Mouse (Mus musculus): Measurements from ENCODE around the gene Rtn4r. TPM values are rescaled to one million over a fixed set of nuclear protein-coding genes. Genes with fewer than 3 reads are reported as not detected.
A peak's percentile ranks its signal among the peaks of the same experiment; 100 is the strongest.

The Rtn4r gene
- total RNA-seq, 2 experiments from 2014 or later, result 106 to 111 TPM

DNA sequence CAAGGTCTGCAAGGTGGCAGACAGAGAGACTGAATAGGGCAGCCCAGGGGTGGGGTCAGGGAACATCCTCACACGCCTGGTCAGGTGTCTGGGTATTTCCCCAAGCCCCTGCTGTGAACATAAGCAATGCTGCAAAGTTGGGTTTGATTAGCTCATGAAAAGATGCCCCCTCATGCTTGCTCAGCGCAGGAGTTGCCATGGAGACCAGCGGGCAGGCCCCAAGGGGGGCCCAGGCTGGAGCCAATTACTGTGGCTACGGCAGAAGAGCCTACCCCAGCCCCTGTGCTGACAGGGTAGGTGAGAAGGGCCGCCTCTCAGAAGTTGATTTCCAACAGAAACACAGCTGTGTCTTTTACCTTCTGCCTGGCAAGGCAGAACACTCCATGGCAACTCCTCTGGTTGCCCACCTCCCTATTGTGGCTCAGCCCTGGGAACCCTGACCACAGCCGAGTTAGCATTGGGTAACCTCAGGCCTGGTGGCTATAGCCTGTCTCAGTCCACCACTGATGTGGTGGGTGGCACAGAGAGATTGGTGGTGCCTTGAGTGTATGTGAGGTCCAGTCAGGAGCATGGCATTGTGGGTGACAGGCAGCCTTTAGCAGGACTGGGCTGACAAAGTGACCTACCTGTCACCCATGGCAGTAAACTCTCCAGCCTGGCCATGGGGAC, 20.9 kb downstream of the Rtn4r start:
- Histone ChIP-seq H3K4me3 (no peak overlapping the region; the same call in 1 of the 2 replicates), H3K27ac (peak overlapping the region; percentile 98)
- TF ChIP-seq CTCF (conservative IDR thresholded peaks at IDR 0.05), result no peak
- peak in 1 of 2 experiments; percentile 55 for DNase-seq (ENCODE audit: low spot score in 2 of 2)

DNA sequence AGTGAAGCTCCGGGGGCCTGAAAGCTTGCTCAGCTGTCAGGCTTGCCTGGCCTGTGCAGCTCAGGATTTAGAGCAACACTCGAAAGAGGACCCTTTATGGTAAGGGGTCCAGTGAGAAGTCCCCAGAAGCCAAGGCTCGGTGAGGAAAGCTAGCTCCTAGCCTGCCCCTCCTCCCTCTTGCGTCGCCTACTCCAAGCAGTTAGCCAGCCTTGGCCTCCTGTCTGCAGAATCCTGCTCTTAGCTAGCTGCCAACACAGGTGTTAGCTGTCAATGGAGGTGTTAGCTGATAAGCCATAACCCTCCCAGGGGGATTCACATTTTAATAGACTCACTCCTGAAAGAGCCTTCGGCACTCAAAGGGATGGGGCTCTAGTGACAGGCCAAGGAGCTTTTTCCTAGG, 21.8 kb downstream of the Rtn4r start:
- H3K4me3 ChIP-seq, result no peak overlapping the region
- no peak for TF ChIP-seq CTCF (conservative IDR thresholded peaks at IDR 0.05)
- DNase-seq (ENCODE audit: low spot score in 2 of 2), result no peak
- peak overlapping the region; percentile 98 for H3K27ac ChIP-seq

- TF ChIP-seq CTCF (conservative IDR thresholded peaks at IDR 0.05), result no peak
- DNase-seq (ENCODE audit: low spot score in 2 of 2), result no peak
- Histone ChIP-seq H3K27ac (peak overlapping the region; percentile 98), H3K4me3 (no peak overlapping the region)
Observed at GRCm38 (mm10) chr16:18152189-18152588, 24.7 kb downstream of the Rtn4r start.

DNA sequence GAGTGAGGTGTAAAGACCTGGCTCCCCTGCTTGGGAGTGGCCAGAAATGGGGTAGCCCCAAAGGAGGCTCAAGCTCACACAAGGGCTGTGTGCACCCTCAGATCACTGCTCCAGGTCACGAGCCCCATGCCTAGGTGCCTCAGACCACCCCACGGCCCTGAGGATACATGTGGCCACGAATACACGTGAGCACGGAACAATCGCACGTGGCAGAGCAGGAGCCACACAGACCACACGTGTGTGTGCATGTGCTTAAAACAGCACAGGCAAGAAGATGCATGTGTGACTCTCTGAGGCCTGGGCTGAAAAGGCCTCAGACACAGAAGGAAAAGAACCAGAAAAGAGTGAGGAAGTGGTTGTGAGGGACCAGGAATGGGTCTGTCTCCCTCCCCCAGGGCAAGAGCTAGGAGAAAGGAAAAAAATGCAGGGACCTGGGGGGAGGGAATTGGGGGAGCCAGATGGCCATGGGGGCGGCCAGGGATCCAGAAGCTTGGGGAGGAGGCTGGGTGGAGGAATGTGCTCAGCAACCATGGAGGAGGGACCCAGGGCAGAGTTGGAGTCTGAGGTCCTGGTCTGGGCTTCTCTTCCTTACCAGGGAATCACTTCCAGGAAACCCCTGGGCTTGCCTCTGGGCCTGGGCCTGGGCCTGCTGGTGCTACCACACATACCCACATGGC, 25.5 kb downstream of the Rtn4r start:
- Histone ChIP-seq H3K4me3 (no peak overlapping the region), H3K27ac (peak overlapping the region; percentile 98)
- DNase-seq (ENCODE audit: low spot score in 2 of 2), result peak; percentile 71 to 73
- no peak for TF ChIP-seq CTCF (conservative IDR thresholded peaks at IDR 0.05)

GRCm38 (mm10) chr16:18154521-18155171, 27.2 kb downstream of the Rtn4r start:
- Histone ChIP-seq H3K4me3 (no peak overlapping the region), H3K27ac (peak overlapping the region; percentile 98)
- peak; percentile 94 to 95 for DNase-seq (ENCODE audit: low spot score in 2 of 2)
- peak; percentile 40 for TF ChIP-seq CTCF (conservative IDR thresholded peaks at IDR 0.05)

GRCm38 (mm10) chr16:18156579-18157350, 29.3 kb downstream of the Rtn4r start:
- H3K4me3 ChIP-seq, result no peak overlapping the region
- no peak for DNase-seq (ENCODE audit: low spot score in 2 of 2)
- no peak for TF ChIP-seq CTCF (conservative IDR thresholded peaks at IDR 0.05)
- H3K27ac ChIP-seq, result peak overlapping the region; percentile 98

GRCm38 (mm10) chr16:18159255-18159654, 31.8 kb downstream of the Rtn4r start:
- H3K27ac ChIP-seq, result no peak overlapping the region
- no peak for TF ChIP-seq CTCF (conservative IDR thresholded peaks at IDR 0.05)
- DNase-seq (ENCODE audit: low spot score in 2 of 2), result no peak
- H3K4me3 ChIP-seq, result no peak overlapping the region

GRCm38 (mm10) chr16:18159778-18160177, 32.3 kb downstream of the Rtn4r start:
- no peak for DNase-seq (ENCODE audit: low spot score in 2 of 2)
- TF ChIP-seq CTCF (conservative IDR thresholded peaks at IDR 0.05), result no peak
- no peak overlapping the region for H3K4me3 ChIP-seq
- H3K27ac ChIP-seq, result peak overlapping the region; percentile 57; the same call in 1 of the 2 replicates

- peak in 1 of 2 experiments; percentile 53 for DNase-seq (ENCODE audit: low spot score in 2 of 2)
- H3K4me3 ChIP-seq, result no peak overlapping the region
- TF ChIP-seq CTCF (conservative IDR thresholded peaks at IDR 0.05), result peak; percentile 18; the same call in 1 of the 2 replicates
- H3K27ac ChIP-seq, result peak overlapping the region; percentile 57; the same call in 1 of the 2 replicates
Observed at GRCm38 (mm10) chr16:18160514-18160913, 33.1 kb downstream of the Rtn4r start.

DNA sequence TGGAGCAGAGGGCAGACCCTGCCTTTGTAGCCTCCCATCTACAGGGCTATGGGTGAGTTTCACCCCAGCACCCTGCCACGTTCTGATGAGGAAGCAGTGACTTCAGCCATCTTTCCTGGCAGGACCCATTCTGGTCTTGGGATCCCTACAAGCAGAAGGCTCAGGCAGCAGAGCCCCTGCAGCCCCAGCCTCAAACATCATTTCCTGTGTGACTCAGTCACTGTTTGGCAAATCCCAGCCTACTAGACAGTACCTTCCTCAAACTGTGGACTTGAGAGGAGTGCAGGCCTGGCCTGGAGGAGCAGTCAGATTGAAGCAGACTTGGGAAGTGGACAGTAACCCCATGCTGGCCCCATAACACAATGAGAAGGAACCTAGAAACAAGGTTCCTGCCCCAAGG, 33.7 kb downstream of the Rtn4r start:
- TF ChIP-seq CTCF (conservative IDR thresholded peaks at IDR 0.05), result no peak
- Histone ChIP-seq H3K4me3 (no peak overlapping the region), H3K27ac (peak overlapping the region; percentile 57; the same call in 1 of the 2 replicates)
- DNase-seq (ENCODE audit: low spot score in 2 of 2), result no peak

GRCm38 (mm10) chr16:18164642-18165238, 37.3 kb downstream of the Rtn4r start:
- H3K4me3 ChIP-seq, result no peak overlapping the region
- TF ChIP-seq CTCF (conservative IDR thresholded peaks at IDR 0.05), result no peak
- peak overlapping the region; percentile 59; the same call in 1 of the 2 replicates for H3K27ac ChIP-seq
- DNase-seq (ENCODE audit: low spot score in 2 of 2), result no peak

DNA sequence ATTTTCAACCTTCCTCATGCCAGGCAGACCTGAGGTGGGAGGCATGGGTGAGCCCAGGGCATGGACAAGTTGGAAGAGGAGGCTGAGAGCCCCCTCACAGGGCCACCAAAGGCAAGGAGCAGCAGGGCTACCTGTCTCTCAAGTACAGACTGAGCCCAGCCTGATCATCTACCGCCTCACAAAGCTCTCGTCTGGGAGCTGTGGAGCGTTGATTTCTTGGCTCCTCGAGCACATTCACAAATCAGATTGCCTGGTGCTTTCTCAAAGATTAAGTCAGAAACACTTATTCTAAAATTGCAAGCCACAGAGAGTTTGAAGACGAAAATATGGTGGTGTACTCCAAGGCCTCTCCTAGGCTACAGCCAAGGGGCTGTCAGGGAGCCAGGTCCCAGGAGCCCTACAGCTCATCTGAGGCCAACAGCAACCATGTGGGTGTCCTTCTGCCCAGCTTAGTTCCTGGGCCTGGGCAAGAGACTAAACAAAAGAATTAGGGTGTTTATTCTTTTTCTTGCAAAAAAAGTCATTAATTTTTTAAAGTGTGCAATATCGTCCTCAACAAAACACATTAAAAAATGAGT, 39.3 kb downstream of the Rtn4r start:
- no peak for DNase-seq (ENCODE audit: low spot score in 2 of 2)
- peak overlapping the region; percentile 64 for H3K27ac ChIP-seq
- no peak for TF ChIP-seq CTCF (conservative IDR thresholded peaks at IDR 0.05)
- no peak overlapping the region for H3K4me3 ChIP-seq

Measured in layer of hippocampus, adult 2 months (tissue).